Mouse (Mus musculus): Measurements from ENCODE around the gene 4930556J24Rik.

The 4930556J24Rik gene

DNA sequence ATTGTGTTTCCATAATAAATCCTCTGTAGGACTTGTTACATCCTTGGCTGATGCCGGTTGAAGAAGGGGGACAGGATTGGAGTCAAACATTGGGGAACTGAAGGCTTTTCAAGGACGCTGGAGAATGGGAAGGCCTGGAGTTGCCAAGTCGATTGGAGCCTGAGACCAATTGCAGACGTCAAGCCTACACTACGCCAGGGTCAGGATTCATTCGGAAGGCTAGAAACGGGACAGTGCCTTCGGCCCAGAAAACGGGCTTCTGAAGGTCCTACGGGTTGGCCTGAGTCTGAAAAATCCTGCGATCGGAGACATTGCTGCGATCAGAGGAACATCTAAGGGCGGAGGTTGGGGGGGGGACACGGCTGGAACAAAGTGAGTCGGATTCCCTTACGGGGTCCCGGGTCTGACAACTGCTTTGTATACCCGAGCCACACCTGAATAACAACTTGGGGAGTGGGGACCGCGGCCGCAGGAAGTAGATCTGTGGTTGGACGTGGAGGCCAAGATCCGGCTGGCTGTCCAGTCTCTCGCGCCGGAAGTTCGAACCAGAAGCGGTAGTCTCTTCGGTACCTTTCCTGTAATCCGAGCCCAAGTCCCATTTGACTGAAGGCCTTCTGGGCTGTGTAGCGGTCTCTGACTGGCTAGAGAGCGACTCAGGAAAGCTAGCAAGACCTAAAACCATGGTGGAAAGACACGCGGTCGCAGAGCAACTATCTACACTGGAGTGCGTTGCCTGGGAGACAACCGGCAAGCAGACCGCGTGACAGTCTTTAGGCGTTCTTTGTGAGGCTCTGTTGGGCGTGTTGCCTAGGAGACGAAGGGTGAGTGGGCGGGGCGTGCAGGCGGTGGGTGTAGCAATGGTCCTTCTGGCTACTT, 81.9 kb downstream of the 4930556J24Rik start, which contains the start of the genes 4921536K21Rik and Dusp18:
Gene 4921536K21Rik, minus strand, starts transcription at position 693 of the 876 bp plus-strand sequence.
Gene Dusp18, plus strand, starts transcription at position 835 of the 876 bp plus-strand sequence.
- no peak for DNase-seq (ENCODE audit: extremely low read depth, low read depth, low spot score)

GRCm38 (mm10) chr11:3893970-3894369, 82.6 kb downstream of the 4930556J24Rik start:
- no peak for DNase-seq (ENCODE audit: extremely low read depth, low read depth, low spot score)
